Mouse (Mus musculus) granulocyte monocyte progenitor cell, adult 5-6 weeks (primary cell): ENCODE measurements at regions not wholly inside any gene's neighbourhood (a gene's known extent, or its start where the extent isn't known, plus 50 kb on each side); places are given as distances from the start of the nearest gene placed in this dataset.

Experiments used
- ATAC-seq: replicated peaks from 2 replicates; pipeline ENCODE4 v1.8.0; 2016; ENCODE audit warnings: mild to moderate bottlenecking, moderate TSS enrichment, inconsistent platforms; ENCODE audit not compliant: poor library complexity, severe bottlenecking

DNA sequence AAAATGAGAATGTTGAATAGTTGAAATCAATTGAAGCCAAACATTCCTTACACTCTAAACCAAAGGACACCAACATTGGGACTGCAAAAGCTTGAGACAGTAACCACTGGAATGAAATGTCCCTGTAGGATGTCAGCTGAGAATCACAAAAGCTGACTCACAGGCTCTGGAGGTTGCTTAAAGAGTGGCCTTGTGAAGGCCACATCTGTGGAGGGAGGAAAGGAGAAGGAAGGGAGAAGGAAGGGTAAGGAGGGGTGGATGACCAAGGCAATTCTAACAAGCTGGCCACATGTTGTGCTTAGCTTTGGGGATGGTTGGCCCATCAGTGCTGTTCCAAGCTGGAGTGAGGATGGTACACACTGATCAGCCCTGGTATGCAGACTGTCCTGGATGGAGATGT lies 205.2 kb upstream of the Gm9747 start:
- ATAC-seq = no peak

DNA sequence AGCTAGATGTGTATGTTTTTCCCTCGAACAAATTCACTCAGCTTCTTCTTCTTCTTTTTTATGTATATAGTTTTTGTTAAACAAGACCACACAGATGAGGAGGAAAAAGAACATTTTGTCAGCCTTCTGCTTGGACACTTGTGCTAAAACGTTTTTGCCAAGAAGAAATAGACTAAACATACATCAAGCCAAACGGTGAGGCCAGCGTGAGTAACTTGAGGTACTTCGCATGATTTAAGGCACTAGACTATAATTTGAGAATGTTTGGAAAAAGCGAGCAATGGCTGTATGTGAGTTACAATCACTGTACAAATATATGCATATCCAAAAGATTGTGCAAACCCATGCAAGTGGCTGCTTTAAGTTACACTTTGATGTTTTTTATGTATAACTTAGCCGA lies 201.8 kb upstream of the Gm9747 start:
- ATAC-seq = no peak

- ATAC-seq = no peak
These were observed 200.5 kb upstream of the Gm9747 start for GRCm38 (mm10) chr1:82032410-82032809.

DNA sequence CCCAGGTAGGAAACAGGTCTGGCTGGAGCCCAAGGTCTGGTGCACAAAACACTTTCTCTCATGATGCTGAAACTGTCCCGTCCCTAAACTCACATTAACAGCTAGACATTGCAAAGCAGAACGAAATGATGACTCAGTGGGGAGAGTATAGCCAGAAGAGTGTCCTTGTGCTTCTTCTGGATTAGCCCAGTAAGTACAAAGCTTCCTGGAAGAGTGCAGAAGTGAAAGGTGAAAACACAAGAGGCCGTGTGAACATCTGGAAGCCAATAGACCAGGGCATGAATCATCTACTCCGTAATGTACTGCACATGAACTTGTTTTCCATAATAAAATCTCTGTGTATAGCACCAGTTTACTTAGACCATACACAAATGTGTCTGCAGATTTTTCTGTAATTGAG lies 194.7 kb upstream of the Gm9747 start:
- no peak for ATAC-seq

DNA sequence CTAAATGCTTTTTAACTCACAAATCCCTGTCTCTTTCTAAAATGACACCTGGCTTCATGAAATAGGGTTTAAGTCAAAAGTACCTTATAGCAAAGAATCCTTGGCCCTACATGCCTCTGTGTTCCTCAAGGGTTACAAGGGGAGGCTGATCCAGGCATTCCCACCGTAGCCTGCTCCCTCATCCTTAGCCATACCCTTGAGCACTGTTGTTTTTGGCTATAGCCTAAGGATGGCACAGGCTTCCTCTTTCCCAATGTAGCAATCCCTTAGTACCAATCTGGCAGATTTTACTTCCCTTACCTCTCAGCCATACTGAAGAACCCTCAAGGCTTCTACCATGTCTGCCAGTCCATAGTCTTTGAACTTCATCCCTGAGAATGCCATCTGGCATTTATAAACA lies 194.2 kb upstream of the Gm9747 start:
- no peak for ATAC-seq

DNA sequence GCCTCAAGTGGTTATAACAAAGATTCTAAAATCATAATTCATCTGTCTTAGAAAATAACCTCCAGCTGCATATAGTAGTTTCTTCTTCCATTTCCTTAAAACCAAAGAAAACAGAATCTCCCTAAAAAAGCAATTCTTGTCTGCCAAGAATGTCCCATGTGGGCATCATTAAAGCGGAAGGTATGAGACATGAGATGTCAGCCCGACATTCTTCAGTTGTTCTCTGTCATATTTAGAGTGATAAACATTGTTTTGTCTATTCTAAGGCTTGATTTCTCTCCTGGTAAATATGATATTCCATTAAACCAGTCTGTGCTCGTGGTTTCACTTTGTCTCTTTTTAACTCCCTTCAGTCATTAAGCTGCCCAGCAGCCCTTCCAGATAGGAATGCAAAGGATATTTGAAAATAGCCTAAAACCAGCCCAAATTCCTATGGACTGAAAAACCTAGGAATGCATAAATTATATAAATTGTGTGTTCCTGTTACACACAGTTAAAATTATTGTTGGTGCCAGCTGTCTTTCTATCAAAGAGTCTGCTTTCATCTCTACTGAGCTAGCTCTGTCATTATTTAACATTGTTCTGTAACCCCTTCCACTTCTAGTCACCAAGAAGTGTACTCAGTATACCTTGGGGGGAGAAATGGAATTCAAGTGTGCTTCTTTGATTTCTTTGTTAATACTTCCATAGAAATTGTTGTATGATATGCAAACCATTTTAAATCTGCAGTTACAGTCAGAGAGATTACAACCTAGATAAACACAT lies 191.4 kb upstream of the Gm9747 start:
- no peak for ATAC-seq

DNA sequence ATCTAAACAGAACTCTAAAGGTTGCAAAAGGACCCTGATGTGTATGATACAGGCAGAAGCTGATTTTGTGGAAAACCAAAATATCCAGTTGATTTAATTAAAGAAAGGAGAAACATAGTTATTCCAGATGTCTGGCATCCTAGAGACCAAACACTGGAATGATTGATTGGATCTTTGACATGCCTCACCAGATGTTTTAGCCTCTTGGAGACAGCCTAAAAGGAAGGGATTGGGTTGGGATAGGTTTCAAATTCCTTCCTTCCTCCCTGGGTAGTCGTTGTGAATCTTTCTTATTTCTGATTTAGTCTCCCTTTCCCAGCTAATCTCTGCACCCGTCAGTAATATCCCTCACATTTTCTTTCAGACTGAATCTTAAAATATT lies 190.9 kb upstream of the Gm9747 start:
- ATAC-seq = no peak

DNA sequence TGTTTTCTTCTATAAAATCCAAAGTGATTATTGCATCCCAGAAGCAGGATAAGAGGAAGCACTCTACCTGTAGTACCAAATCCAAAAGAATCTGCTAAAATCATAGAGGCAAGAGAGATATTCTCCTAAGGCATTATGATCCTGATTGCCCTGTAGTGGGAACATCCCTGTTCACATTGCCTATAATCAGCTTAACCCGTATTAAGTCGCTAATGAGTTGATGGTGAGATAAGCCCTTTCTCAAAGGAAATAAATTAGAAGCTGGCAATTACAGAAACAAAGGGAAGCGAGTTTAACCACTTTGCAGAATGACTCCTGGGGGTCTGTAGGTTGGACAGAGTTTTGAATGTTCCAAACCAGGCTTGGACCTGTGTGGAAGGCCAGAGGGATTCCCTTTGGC lies 190.4 kb upstream of the Gm9747 start:
- ATAC-seq = no peak

DNA sequence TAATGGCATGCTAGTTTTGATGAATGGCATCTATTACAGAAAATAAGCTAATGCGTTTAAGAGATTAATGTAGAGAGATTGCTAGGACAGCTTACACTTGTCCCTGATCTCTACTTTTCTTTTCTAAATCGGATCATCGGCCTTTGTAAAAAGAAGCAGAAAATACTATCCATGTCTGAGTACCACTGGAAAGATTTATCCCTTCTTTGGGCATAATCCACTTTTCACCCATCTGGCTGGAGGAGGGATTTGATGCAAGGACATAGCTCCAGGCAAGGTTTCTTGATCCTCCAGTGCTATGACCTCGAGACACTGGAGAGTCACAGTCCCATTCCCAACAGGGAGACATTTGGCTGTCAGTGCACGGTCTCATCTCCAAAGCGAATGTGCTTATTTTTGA lies 166.6 kb upstream of the Gm9747 start:
- no peak for ATAC-seq

- ATAC-seq = no peak
These were observed 164.3 kb upstream of the Gm9747 start for GRCm38 (mm10) chr1:82068571-82068970.

- no peak for ATAC-seq
These were observed 162.5 kb upstream of the Gm9747 start for GRCm38 (mm10) chr1:82070181-82071109.

- ATAC-seq = no peak
These were observed 143.6 kb upstream of the Gm9747 start for GRCm38 (mm10) chr1:82089136-82089839.

GRCm38 (mm10) chr1:82095101-82095500 lies 137.8 kb upstream of the Gm9747 start:
- no peak for ATAC-seq

GRCm38 (mm10) chr1:82106756-82107155 lies 126.2 kb upstream of the Gm9747 start:
- no peak for ATAC-seq

- no peak for ATAC-seq
These were observed 122.8 kb upstream of the Gm9747 start for GRCm38 (mm10) chr1:82110071-82110635.

DNA sequence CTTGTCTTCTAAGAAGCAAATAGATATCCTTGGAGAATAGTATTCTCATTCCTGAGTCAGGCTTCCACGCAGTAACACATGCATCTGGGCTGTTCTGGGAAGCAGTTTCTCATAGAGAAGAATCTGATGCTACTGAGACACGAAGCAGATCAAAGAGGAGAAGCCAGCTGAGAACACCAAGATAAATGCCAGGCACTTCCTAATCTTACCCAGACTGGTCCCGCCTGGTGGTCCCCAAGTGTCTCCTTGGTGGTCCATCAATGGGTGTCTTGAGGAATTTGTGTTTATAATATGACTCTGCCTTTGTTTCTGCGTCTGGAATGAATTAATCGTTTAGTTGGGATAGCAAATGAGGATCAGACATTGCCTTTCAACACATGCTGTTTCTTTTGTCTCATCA lies 120.5 kb upstream of the Gm9747 start:
- ATAC-seq = no peak

- no peak for ATAC-seq
These were observed 108.4 kb upstream of the Gm9747 start for GRCm38 (mm10) chr1:82124503-82124902.

- no peak for ATAC-seq
These were observed 103.1 kb upstream of the Gm9747 start for GRCm38 (mm10) chr1:82129700-82130275.

GRCm38 (mm10) chr1:82132536-82132935 lies 100.4 kb upstream of the Gm9747 start:
- no peak for ATAC-seq

DNA sequence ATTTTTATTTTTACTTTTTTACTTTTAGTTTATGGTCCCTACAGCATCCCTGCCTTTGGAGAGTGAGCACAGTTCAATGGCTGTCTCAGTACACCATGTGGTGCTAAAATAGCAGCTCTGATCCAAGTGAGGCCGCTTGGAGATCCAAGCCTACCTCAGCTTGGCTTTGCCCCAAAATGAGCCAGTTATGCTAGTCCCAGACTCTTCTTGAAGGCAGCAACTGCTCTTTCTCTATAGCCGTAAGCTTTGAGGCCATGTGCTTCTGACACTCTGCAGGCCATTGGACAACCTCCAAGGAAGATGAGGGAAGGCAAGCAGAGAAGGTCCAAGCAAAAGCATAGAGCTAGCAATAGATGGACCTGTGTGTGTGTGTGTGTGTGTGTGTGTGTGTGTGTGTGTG lies 98.0 kb upstream of the Gm9747 start:
- ATAC-seq = no peak
